Mouse (Mus musculus): ENCODE measurements at regions not wholly inside any gene's neighbourhood (a gene's known extent, or its start where the extent isn't known, plus 50 kb on each side); places are given as distances from the start of the nearest gene placed in this dataset.

DNA sequence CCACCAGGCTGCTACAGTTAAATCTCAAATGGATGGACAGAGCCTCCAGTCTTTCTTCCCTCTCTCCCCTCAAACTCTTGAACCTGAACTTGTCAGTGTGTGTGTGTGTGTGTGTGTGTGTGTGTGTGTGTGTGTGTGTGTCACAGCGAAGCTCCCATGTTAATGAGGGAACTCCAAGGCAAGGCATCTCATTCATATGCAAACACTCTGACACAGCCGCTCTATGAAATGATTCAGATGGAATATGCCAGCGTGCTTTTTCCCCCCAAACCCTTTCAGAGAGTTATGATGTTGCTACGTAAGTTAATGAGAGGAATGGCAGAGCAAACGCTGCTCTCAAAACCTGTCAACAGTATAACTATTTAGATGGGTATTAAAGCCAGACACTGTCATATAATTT is 653.5 kb upstream of the Cdh5 start:
- no peak for TF ChIP-seq CTCF (IDR thresholded peaks at IDR 0.05; ENCODE audit: extremely low read depth, insufficient read depth, low read length)
- TF ChIP-seq POLR2A (IDR thresholded peaks at IDR 0.05; ENCODE audit: extremely low read depth, insufficient read depth, low read length), result no peak
